Mouse (Mus musculus) kidney, postnatal 0 days (tissue): ENCODE measurements around the gene Fshb. TPM values are rescaled to one million over a fixed set of nuclear protein-coding genes. Genes with fewer than 3 reads are reported as not detected.

Experiments used
- ATAC-seq: fragments of 200-750 bp; cut with Nextera tagmentation; replicated peaks from 2 replicates; pipeline ENCODE4 v1.8.0; 2017; ENCODE audit warnings: low read depth, moderate number of reproducible peaks, moderate TSS enrichment, moderate library complexity; ENCODE audit not compliant: low FRiP score
- DNase-seq: peaks from one replicate; pipeline ENCODE4 v3.0.0-alpha.2; 2016; ENCODE audit warnings: low spot score
- H3K27ac ChIP-seq: fragments of 300-500 bp; sonication (generic); 2 replicates; pipeline ENCODE4 v1.5.1; 2014; ENCODE audit warnings: mild to moderate bottlenecking
- H3K27me3 ChIP-seq: fragments of 300-500 bp; sonication (generic); 2 replicates; pipeline ENCODE4 v1.6.1; 2014; ENCODE audit warnings: low read length, mixed read lengths; ENCODE audit not compliant: insufficient read depth
- H3K36me3 ChIP-seq: fragments of 300-500 bp; sonication (generic); 2 replicates; pipeline ENCODE4 v1.6.1; 2014; ENCODE audit warnings: low read length, mixed read lengths; ENCODE audit not compliant: insufficient read depth
- H3K4me1 ChIP-seq: fragments of 300-500 bp; sonication (generic); replicated peaks from 2 replicates; pipeline ENCODE4 v1.6.1; 2014; ENCODE audit warnings: antibody characterized with exemption, low read length, mixed read lengths; ENCODE audit not compliant: insufficient read depth
- H3K4me2 ChIP-seq: fragments of 300-500 bp; sonication (generic); 2 replicates; pipeline ENCODE4 v1.6.1; 2014; ENCODE audit warnings: mild to moderate bottlenecking, low read length, moderate library complexity, mixed read lengths
- H3K4me3 ChIP-seq: fragments of 300-500 bp; sonication (generic); replicated peaks from 2 replicates; pipeline ENCODE4 v1.5.1; 2014; ENCODE audit warnings: low read depth, low read length
- H3K9ac ChIP-seq: fragments of 300-500 bp; sonication (generic); 2 replicates; pipeline ENCODE4 v1.6.1; 2014; ENCODE audit warnings: low read depth, low read length
- H3K9me3 ChIP-seq: fragments of 300-500 bp; sonication (generic); replicated peaks from 2 replicates; pipeline ENCODE4 v1.6.1; 2016; ENCODE audit warnings: low read length, inconsistent platforms, mixed read lengths
- CTCF ChIP-seq: IDR thresholded peaks from 2 replicates; pipeline ENCODE4 v1.5.1; 2016; ENCODE audit warnings: antibody characterized with exemption, low read depth, mild to moderate bottlenecking, moderate library complexity
- WGBS: fragments of 180-500 bp; shearing (Covaris S2); extraction: QIAGEN DNeasy Blood & Tissue Kit; methylation state at CpG from one replicate; pipeline ENCODE4 v1.1.7; 2014; 5-methylcytosine and 5-hydroxymethylcytosine counted together
- polyA plus RNA-seq: library from polyadenylated mRNA; unstranded; fragments of >200 nt; fragmentation: Nextera tagmentation; extraction: Ambion mirVana; gene quantifications from 2 replicates; pipeline ENCODE4 v1.2.1, GENCODE M21; 2015

Fshb gene
- polyA plus RNA-seq, result not detected in 2 replicates

GRCm38 (mm10) chr2:107059556-107059955 is at the start of gene Fshb:
Fshb (minus strand) TSS chr2:107059656.
- no peak for TF ChIP-seq CTCF
- 75% methylated on average over 4 of the region's 4 CpGs for WGBS

DNA sequence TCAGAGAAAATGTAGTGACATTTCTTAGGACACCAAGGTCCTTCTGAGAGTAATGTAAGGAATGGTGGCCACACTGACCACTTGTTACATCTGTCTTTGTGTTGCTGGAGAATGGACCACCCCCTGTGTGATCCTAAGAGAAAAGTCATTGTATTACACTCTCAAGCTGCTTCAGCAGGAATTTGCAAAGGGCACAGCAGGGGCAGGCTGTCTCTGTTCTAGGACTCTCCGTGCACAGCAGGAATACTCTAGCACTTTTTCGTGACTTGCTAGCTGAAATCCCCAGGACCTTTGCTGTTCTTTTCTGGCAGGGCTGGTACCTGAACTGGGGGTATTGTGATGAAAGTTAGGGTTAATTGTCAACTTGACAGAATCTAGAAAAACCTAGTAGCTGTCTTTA is 24.8 kb upstream of the Fshb start:
- no peak for DNase-seq
- Histone ChIP-seq H3K36me3 (no peaks in the 10 kb centered on the region), H3K27ac (no peak overlapping the region), H3K27me3 (no peaks in the 10 kb centered on the region), H3K9me3 (no peaks in the 10 kb centered on the region), H3K9ac (no peak overlapping the region), H3K4me3 (no peak overlapping the region), H3K4me2 (no peak overlapping the region), H3K4me1 (no peaks in the 10 kb centered on the region)
- 57% methylated on average over 2 of the region's 2 CpGs for WGBS
- TF ChIP-seq CTCF, result no peak
- no peak for ATAC-seq

More at GRCm38 (mm10) chr2:107059556-107059955, at the start of gene Fshb:
- no peaks in the 10 kb centered on the region for H3K36me3 ChIP-seq
- H3K4me1 ChIP-seq, result no peaks in the 10 kb centered on the region
- DNase-seq, result no peak
- no peaks in the 10 kb centered on the region for H3K9me3 ChIP-seq
- H3K4me3 ChIP-seq, result no peak within 1 kb of the TSS
- no peak within 1 kb of the TSS for H3K27ac ChIP-seq
- no peak within 1 kb of the TSS for H3K4me2 ChIP-seq
- no peak for ATAC-seq
- H3K9ac ChIP-seq, result no peak within 1 kb of the TSS
- H3K27me3 ChIP-seq, result no peaks in the 10 kb centered on the region

- Histone ChIP-seq H3K4me3 (no peak overlapping the region), H3K4me1 (no peaks in the 10 kb centered on the region), H3K36me3 (no peaks in the 10 kb centered on the region), H3K27ac (no peak overlapping the region), H3K27me3 (no peaks in the 10 kb centered on the region), H3K9ac (no peak overlapping the region), H3K9me3 (no peaks in the 10 kb centered on the region), H3K4me2 (no peak overlapping the region)
- peak; percentile 69 for TF ChIP-seq CTCF
- peak; percentile 49 for DNase-seq
- 59% methylated on average over 14 of the region's 14 CpGs for WGBS
- no peak for ATAC-seq
These were observed 23.8 kb upstream of the Fshb start for GRCm38 (mm10) chr2:107083071-107083885.

GRCm38 (mm10) chr2:107063260-107063659 is 3.8 kb upstream of the Fshb start:
- H3K4me1 ChIP-seq, result no peaks in the 10 kb centered on the region
- ATAC-seq (no peak), DNase-seq (no peak)
- no peak overlapping the region for H3K27ac ChIP-seq
- no peaks in the 10 kb centered on the region for H3K27me3 ChIP-seq
- TF ChIP-seq CTCF, result no peak
- H3K36me3 ChIP-seq, result no peaks in the 10 kb centered on the region
- no peak overlapping the region for H3K4me2 ChIP-seq
- H3K9me3 ChIP-seq, result no peaks in the 10 kb centered on the region
- H3K9ac ChIP-seq, result no peak overlapping the region
- 42% methylated on average over 2 of the region's 2 CpGs for WGBS
- no peak overlapping the region for H3K4me3 ChIP-seq

DNA sequence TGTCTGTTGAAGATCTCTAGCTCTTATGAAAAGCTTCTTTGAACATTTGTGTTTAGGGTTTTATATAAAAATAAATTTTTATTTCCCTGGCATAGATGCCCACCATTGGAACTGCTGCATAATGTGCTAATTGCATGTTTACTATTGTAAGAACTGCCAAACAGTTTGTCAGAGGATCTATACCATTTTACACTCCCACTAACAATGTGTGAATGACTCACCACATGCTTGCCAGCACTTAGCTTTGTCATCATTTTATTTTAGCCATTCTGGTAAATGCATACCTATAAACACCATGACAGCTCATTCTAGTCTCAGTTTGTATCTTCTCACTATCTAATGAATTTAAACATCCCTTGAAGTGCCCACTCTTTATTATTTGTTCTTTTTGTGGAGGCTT is 13.5 kb downstream of the Fshb start:
- Histone ChIP-seq H3K9ac (no peak overlapping the region), H3K4me1 (no peaks in the 10 kb centered on the region)
- no peak for DNase-seq

GRCm38 (mm10) chr2:107040816-107041215 is 18.6 kb downstream of the Fshb start:
- Histone ChIP-seq H3K4me2 (no peak overlapping the region), H3K27ac (no peak overlapping the region), H3K4me1 (no peaks in the 10 kb centered on the region), H3K9ac (no peak overlapping the region), H3K36me3 (no peaks in the 10 kb centered on the region), H3K9me3 (no peaks in the 10 kb centered on the region), H3K4me3 (no peak overlapping the region), H3K27me3 (no peaks in the 10 kb centered on the region)
- 71% methylated on average over 4 of the region's 4 CpGs for WGBS
- ATAC-seq (no peak), DNase-seq (no peak)
- no peak for TF ChIP-seq CTCF

More for the DNA sequence above, 13.5 kb downstream of the Fshb start:
- no peaks in the 10 kb centered on the region for H3K36me3 ChIP-seq
- no peak for TF ChIP-seq CTCF
- no peak for ATAC-seq
- H3K4me2 ChIP-seq, result no peak overlapping the region
- no peaks in the 10 kb centered on the region for H3K9me3 ChIP-seq
- no peak overlapping the region for H3K27ac ChIP-seq
- H3K4me3 ChIP-seq, result no peak overlapping the region
- H3K27me3 ChIP-seq, result no peaks in the 10 kb centered on the region
